Mouse (Mus musculus): ENCODE results near the gene Rpl15.
"Not testable (repeated sequence)": the region's sequence is repeated elsewhere in the genome, so short reads cannot be mapped to it uniquely, and the experiment has no call there.

The Rpl15 gene

GRCm38 (mm10) chr14:18271666-18272065 lies 475 bp upstream of the Rpl15 start:
- TF ChIP-seq NANOG (IDR thresholded peaks at IDR 0.05; ENCODE audit: borderline replicate concordance, low read length) = no peak
- no peak for TF ChIP-seq CTCF (conservative IDR thresholded peaks at IDR 0.05; ENCODE audit: low read length)
- TF ChIP-seq POU5F1 (IDR thresholded peaks at IDR 0.05; ENCODE audit: borderline replicate concordance, low read length) = no peak
- no peaks in the 10 kb centered on the region for H3K27me3 ChIP-seq (ENCODE audit: insufficient read depth, low read length)

GRCm38 (mm10) chr14:18269947-18270528 lies 1.2 kb downstream of the Rpl15 start:
- H3K9me3 ChIP-seq (ENCODE audit: low read length); H3K4me1 ChIP-seq (replicated peaks; ENCODE audit: low read depth, low read length); H3K27me3 ChIP-seq (ENCODE audit: insufficient read depth, low read length): not testable (repeated sequence)
- Histone ChIP-seq H3K36me3 (ENCODE audit: insufficient read depth, low read length) (peaks cover 38% of the 10 kb centered on the region), H3K4me3 (replicated peaks; ENCODE audit: low read length) (peak overlapping the region; percentile 96)

More at GRCm38 (mm10) chr14:18271666-18272065, 475 bp upstream of the Rpl15 start:
- Histone ChIP-seq H3K4me1 (replicated peaks; ENCODE audit: low read depth, low read length) (peaks cover 6% of the 10 kb centered on the region; the same call in 1 of the 2 replicates), H3K4me3 (replicated peaks; ENCODE audit: low read length) (peak overlapping the region; percentile 96), H3K36me3 (ENCODE audit: insufficient read depth, low read length) (peaks cover 36% of the 10 kb centered on the region), H3K9me3 (ENCODE audit: low read length) (peaks cover 7% of the 10 kb centered on the region; the same call in 1 of the 2 replicates)

- H3K9me3 ChIP-seq (ENCODE audit: low read length) = no peaks in the 10 kb centered on the region; the same call in 1 of the 2 replicates
- no peak overlapping the region for H3K4me3 ChIP-seq (replicated peaks; ENCODE audit: low read length)
- H3K4me1 ChIP-seq (replicated peaks; ENCODE audit: low read depth, low read length) = no peaks in the 10 kb centered on the region
- TF ChIP-seq CTCF (conservative IDR thresholded peaks at IDR 0.05; ENCODE audit: low read length) = no peak
- no peak for TF ChIP-seq NANOG (IDR thresholded peaks at IDR 0.05; ENCODE audit: borderline replicate concordance, low read length)
- TF ChIP-seq POU5F1 (IDR thresholded peaks at IDR 0.05; ENCODE audit: borderline replicate concordance, low read length) = no peak
- H3K36me3 ChIP-seq (ENCODE audit: insufficient read depth, low read length) = peaks cover 19% of the 10 kb centered on the region
- no peaks in the 10 kb centered on the region for H3K27me3 ChIP-seq (ENCODE audit: insufficient read depth, low read length)
These were observed 7.8 kb downstream of the Rpl15 start for GRCm38 (mm10) chr14:18263427-18263826.

- Histone ChIP-seq H3K27me3 (ENCODE audit: insufficient read depth, low read length) (no peaks in the 10 kb centered on the region), H3K36me3 (ENCODE audit: insufficient read depth, low read length) (no peaks in the 10 kb centered on the region), H3K4me1 (replicated peaks; ENCODE audit: low read depth, low read length) (no peaks in the 10 kb centered on the region), H3K4me3 (replicated peaks; ENCODE audit: low read length) (no peak overlapping the region), H3K9me3 (ENCODE audit: low read length) (no peaks in the 10 kb centered on the region)
- no peak for TF ChIP-seq NANOG (IDR thresholded peaks at IDR 0.05; ENCODE audit: borderline replicate concordance, low read length)
- peak; percentile 46 for TF ChIP-seq CTCF (conservative IDR thresholded peaks at IDR 0.05; ENCODE audit: low read length)
These were observed 10.0 kb downstream of the Rpl15 start for GRCm38 (mm10) chr14:18261203-18261602.

GRCm38 (mm10) chr14:18242638-18243130 lies 28.5 kb downstream of the Rpl15 start:
- TF ChIP-seq CTCF (conservative IDR thresholded peaks at IDR 0.05; ENCODE audit: low read length) (no peak), NANOG (IDR thresholded peaks at IDR 0.05; ENCODE audit: borderline replicate concordance, low read length) (no peak), POU5F1 (IDR thresholded peaks at IDR 0.05; ENCODE audit: borderline replicate concordance, low read length) (no peak)
- Histone ChIP-seq H3K4me3 (replicated peaks; ENCODE audit: low read length) (0 out of 2 replicates have a peak overlapping the region, but pooled peaks have one; percentile 26), H3K9me3 (ENCODE audit: low read length) (peaks cover 39% of the 10 kb centered on the region), H3K27me3 (ENCODE audit: insufficient read depth, low read length) (no peaks in the 10 kb centered on the region), H3K4me1 (replicated peaks; ENCODE audit: low read depth, low read length) (peaks cover 13% of the 10 kb centered on the region), H3K36me3 (ENCODE audit: insufficient read depth, low read length) (no peaks in the 10 kb centered on the region)

- TF ChIP-seq NANOG (IDR thresholded peaks at IDR 0.05; ENCODE audit: borderline replicate concordance, low read length) (no peak), POU5F1 (IDR thresholded peaks at IDR 0.05; ENCODE audit: borderline replicate concordance, low read length) (no peak), CTCF (conservative IDR thresholded peaks at IDR 0.05; ENCODE audit: low read length) (no peak)
- peaks cover 21% of the 10 kb centered on the region for H3K4me1 ChIP-seq (replicated peaks; ENCODE audit: low read depth, low read length)
- no peak overlapping the region for H3K4me3 ChIP-seq (replicated peaks; ENCODE audit: low read length)
- H3K36me3 ChIP-seq (ENCODE audit: insufficient read depth, low read length) = no peaks in the 10 kb centered on the region
- H3K27me3 ChIP-seq (ENCODE audit: insufficient read depth, low read length) = no peaks in the 10 kb centered on the region
- peaks cover 39% of the 10 kb centered on the region for H3K9me3 ChIP-seq (ENCODE audit: low read length)
These were observed 29.4 kb downstream of the Rpl15 start for GRCm38 (mm10) chr14:18241786-18242185.

GRCm38 (mm10) chr14:18240132-18240531 lies 31.1 kb downstream of the Rpl15 start:
- Histone ChIP-seq H3K27me3 (ENCODE audit: insufficient read depth, low read length) (no peaks in the 10 kb centered on the region), H3K36me3 (ENCODE audit: insufficient read depth, low read length) (no peaks in the 10 kb centered on the region), H3K9me3 (ENCODE audit: low read length) (peaks cover 28% of the 10 kb centered on the region), H3K4me3 (replicated peaks; ENCODE audit: low read length) (no peak overlapping the region), H3K4me1 (replicated peaks; ENCODE audit: low read depth, low read length) (peaks cover 22% of the 10 kb centered on the region)
- TF ChIP-seq CTCF (conservative IDR thresholded peaks at IDR 0.05; ENCODE audit: low read length) = no peak
- TF ChIP-seq POU5F1 (IDR thresholded peaks at IDR 0.05; ENCODE audit: borderline replicate concordance, low read length) = no peak

- TF ChIP-seq CTCF (conservative IDR thresholded peaks at IDR 0.05; ENCODE audit: low read length) = no peak
- no peak for TF ChIP-seq POU5F1 (IDR thresholded peaks at IDR 0.05; ENCODE audit: borderline replicate concordance, low read length)
- TF ChIP-seq NANOG (IDR thresholded peaks at IDR 0.05; ENCODE audit: borderline replicate concordance, low read length) = no peak
- Histone ChIP-seq H3K4me3 (replicated peaks; ENCODE audit: low read length) (peak within 1 kb of the TSS; percentile 95), H3K9me3 (ENCODE audit: low read length) (peaks cover 18% of the 10 kb centered on the region), H3K36me3 (ENCODE audit: insufficient read depth, low read length) (no peaks in the 10 kb centered on the region), H3K27me3 (ENCODE audit: insufficient read depth, low read length) (no peaks in the 10 kb centered on the region), H3K4me1 (replicated peaks; ENCODE audit: low read depth, low read length) (peaks cover 27% of the 10 kb centered on the region)
These were observed 32.1 kb downstream of the Rpl15 start, which contains the start of gene Nr1d2 for GRCm38 (mm10) chr14:18238750-18239731. Nr1d2 (minus strand) TSS chr14:18239127.

Measured in E14TG2a.4 (cell line).